Mouse (Mus musculus) retina, adult 2 months (tissue): ENCODE results near the gene Tmem19.

Experiments
- DNase-seq: peaks from one replicate; pipeline ENCODE4 v3.0.0-alpha.2; 2012; ENCODE audit warnings: low read depth, low spot score

Tmem19 gene

DNA sequence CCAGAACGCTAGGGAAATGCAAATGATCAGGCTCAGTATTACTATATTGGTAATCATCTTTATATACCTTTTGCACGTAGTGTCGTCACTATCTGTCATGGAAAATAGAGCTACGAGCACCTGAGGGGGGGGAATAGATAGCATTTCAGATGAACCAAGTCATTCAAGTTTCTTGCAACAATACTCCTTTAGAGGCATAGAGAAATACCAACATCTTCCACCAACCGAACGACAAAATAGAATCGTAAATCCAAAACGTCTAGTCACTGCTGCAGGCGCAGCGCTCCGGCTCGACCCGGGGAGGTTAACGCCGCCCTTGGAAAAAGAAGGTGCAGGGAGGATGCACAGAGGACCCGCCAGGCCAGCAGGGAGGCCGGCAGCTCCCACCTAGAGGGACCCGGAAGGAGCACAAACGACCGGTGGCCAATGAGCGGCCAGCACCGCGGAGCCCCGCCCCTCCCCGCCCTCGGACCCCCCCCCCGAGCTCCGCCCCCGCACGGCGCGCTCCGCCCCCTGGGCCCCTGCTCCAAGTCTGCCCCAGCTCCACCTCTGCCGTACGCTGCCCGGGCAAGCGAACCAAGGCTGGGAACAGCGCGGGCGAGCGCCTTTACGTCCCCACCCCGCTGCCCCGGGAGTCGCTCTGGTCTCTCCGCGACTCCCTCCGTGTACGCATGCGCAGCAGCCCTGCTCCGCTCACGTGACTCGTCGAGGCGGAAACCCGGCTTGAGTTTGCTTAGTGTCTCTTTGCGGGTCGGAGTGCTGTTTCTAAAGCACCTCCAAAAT is at the start of gene Tmem19:
Gene Tmem19 (minus strand): TSS at position 662 of the 783 bp plus-strand sequence.
- DNase-seq, result peak; percentile 89

GRCm38 (mm10) chr10:115406393-115406792 is 44.1 kb upstream of the Tmem19 start:
- DNase-seq, result peak; percentile 41

GRCm38 (mm10) chr10:115391896-115392295 is 29.6 kb upstream of the Tmem19 start:
- peak; percentile 70 for DNase-seq

- no peak for DNase-seq
Observed at GRCm38 (mm10) chr10:115391076-115391475, 28.8 kb upstream of the Tmem19 start.

DNA sequence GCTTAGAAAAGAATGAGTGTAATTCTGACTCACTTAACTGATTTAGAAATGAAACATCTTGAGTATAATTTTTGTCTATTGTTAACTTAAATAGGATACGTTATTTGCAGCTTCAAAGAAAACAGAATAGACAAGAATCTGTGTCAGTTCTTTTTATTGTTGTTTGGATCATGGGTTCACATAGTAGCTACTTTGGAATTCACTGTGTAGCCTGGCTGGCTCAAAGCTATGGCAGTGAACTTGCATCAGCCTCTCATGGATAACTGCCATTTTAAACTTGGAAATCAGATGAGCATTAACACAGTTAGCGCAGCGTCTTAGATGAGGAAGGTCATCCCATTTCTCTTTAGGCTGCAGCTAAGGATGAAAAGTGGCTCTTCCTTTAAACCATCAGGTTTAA is 25.6 kb upstream of the Tmem19 start:
- no peak for DNase-seq

DNA sequence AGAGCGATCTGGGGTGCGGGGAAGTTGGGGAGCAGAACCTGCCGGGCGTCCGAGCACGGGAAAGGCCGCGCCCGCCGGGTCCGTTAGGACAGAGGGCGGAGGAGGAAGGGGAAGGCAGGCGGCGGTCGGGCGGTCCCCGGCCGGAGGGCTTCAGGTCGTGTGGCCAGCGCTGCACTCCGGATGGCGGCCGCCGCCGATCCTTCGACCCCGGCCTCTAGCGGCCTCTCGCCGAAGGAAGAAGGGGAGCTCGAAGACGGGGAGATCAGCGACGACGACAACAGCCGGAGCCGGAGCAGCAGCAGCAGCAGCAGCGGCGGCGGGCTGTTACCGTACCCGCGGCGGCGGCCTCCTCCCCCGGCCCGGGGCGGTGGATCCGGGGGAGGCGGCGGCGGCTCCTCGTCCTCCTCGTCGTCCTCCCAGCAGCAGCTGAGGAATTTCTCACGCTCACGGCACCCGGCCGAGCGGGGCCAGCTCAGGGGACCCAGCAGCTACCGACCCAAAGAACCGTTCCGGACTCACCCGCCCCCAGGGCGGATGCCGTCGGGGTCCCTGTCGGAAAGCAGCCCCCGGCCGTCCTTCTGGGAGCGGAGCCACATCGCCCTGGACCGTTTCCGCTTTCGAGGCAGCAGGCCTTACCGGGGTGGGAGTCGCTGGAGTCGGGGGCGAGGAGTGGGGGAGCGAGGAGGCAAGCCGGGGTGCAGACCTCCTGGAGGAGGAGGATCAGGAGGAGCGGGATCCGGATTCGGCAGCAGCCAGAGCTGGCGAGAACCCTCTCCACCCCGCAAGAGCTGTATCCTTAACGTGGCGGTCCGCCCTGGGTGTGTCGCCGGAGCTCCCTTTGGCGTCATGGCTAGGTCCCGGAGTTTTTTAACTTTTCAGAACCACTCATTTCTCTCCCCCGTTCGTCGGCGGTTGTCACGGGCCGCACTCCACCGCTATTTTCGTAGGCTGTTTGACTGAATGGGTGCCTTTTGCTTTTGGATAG is 23.0 kb upstream of the Tmem19 start:
- no peak for DNase-seq

DNA sequence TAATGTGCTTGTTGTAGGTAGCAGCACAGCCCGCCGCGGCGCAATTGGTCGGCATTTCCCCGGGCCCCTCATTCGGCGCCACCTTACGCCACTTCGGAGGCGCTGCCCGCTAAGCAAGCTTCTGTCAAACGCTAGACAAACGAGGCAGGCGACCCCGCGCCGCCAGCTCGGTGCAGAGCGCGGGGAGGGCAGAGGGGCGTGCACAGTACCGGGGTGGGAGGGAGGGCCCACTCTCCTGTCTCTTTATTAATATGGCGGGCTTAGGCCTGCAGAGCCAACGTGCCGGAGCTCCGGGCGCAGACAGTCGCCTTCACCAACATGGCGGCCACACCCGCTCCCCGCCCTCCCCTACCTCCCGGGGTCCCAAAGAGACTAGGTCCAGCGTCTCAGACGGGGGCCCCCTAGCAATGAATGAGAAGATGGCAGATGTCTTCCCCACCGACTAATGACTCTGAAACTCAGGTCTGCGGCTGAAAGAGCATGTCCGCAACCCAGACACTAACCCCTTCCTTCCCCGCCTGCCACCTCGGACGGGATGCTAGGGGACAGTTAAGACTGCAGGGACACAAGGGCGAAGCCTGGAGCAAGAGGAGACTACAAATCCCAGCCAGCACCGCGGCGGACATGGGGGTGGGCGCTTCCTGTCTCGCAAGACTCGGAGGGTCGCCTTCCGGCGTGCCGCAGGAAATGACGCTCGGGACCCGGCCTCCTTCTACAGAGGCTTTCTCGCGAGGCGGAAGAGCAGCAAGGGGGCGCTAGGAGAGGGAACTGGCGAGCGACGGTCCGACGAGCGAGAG is 22.1 kb upstream of the Tmem19 start, which contains the start of the genes Thap2 and Zfc3h1:
Gene Thap2 (minus strand): TSS at position 223 of the 797 bp plus-strand sequence.
Gene Zfc3h1 (plus strand): TSS at position 739 of the 797 bp plus-strand sequence.
- DNase-seq, result peak; percentile 96

DNA sequence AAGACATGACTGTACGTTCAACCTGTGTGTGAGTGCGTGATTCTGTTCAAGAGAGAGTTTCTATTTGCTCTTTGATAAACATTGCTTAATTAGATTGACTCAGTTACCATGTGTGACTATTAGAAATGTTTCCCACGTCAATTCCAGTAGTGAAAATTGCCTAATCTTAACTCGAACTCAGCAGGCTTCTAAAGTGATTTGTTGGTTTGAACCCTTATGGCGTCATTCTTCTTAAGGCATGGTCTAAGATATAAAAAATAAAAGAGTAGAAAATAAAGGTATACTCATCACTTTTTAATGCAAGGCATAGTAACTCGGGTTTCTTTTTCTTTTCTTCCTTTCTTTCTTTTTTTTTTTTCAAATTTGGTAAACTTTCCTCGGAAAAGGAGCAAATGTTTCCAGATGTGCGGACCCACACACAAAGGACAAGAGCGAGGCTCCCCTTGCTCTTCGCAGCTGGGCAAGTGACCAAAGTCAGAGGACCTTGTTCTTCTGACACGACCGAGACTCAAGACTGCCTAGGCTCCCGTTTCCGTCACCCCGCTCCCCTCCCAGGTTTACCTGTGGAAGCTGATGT is 21.4 kb upstream of the Tmem19 start:
- no peak for DNase-seq

DNA sequence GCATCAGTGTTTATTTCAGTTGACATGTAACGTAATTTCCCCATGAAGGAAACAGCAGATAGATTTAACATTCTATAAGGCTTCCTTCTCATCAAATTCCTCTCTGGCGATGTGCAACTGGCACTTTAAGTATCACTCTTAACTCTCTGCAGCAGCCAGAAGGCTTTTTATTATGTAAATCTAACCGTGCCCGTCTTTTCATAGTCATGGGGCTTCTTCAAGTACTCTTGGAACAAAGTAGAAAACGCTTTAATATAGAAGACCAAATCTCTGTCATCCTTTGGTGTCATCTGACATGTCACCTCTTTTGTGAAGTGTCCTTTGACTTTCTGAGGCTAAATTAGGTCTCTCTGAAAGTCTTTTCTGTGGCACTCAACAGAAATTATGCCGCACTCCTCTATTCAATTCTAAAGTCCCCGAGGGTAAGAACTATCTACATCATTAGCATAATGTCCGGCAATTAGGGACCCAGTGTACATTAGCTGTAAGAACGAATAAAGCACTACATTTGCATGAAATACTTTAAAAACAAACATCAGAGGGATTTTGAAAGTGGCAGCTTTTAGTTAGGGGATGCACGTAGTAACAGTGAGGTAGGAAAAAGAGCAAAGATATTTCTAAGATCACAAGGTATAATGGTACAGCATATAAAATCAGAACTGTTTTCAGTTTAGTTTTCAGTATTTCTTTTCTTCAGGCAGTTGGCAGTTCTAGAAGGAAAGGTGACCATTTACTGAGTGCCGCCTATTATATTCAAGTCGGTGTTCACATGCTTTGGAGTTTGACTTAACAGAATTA is 20.7 kb upstream of the Tmem19 start:
- no peak for DNase-seq

GRCm38 (mm10) chr10:115381506-115382084 is 19.3 kb upstream of the Tmem19 start:
- no peak for DNase-seq

- no peak for DNase-seq
Observed at GRCm38 (mm10) chr10:115363151-115363550, 850 bp upstream of the Tmem19 start.

- DNase-seq, result no peak
Observed at GRCm38 (mm10) chr10:115362623-115362964, 293 bp upstream of the Tmem19 start.

DNA sequence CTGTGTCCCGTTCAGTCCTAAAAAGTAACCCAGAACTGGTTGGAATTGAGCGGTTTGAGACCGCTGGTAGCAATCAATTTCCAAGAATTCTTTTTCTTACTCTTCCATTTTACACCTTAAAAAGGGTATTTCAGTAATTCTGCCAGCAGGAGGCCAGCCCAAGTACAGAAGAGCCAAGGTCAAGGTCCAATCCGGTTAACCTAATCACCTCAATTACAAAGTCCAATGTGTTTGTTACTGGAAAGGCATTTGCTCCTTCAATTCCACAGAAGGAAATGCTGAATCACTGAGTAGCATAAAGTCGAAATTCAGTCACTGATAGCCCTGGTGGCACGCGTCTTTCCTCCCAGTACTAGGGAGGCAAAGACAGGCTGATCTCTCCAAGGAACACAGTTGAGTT is 3.2 kb downstream of the Tmem19 start:
- no peak for DNase-seq

- DNase-seq, result no peak
Observed at GRCm38 (mm10) chr10:115358216-115358919, 3.9 kb downstream of the Tmem19 start.

DNA sequence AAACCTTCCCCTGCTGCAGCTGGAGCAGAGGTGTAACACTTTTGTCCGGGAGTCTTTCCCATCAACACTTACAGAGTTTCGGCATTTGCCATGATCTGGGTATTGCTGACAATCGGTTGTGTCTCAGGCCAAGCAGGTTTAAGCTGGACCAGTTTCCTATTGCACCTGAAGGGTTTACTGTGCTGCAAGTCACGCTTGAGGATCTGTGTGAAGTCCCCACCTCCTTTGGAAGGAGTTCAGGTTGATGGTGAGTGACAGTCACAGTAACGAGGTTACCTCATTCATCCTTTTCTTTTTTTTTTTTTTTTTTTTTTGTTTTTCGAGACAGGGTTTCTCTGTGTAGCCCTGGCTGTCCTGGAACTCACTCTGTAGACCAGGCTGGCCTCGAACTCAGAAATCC is 6.2 kb downstream of the Tmem19 start:
- no peak for DNase-seq

DNA sequence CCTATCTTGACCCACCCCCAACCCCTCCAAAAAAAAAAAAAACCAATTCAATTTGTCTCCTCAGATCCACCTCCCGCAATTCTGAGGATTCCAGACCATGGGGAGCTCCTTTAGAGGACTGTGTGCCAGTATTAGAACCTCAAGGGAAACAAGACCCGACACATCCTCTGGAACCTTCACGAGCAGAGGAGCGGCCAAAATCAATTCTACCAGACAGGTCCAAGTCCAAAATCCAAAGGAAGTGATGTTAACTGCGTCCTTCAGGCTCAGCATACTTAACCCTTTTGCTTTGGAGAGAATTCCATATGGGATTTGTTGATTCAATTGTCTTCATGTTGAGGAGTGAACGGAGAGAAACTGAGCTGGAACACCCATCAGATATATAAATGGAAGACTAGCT is 7.3 kb downstream of the Tmem19 start:
- DNase-seq, result no peak

DNA sequence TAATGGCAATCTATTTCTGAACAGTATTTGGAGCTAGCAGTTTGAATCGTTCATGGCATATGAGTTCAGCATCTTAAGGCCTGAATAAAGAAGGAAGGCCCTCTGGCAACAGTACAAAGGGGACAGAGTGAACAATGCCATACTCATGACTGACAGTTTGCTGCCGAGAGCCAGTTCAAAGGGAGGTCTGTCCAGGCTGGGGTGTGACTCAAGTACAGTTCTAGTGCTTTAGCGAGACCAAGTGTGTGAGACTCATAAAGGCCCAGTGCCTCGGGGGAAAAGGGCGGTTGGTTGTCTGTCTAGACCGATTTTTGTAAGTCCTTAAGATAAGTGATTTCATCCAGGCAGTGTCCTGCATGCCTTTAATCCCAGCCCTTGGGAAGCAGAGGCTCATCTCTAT is 7.7 kb downstream of the Tmem19 start:
- no peak for DNase-seq

- no peak for DNase-seq
Observed at GRCm38 (mm10) chr10:115350810-115351397, 11.4 kb downstream of the Tmem19 start.

GRCm38 (mm10) chr10:115349509-115349908 is 12.8 kb downstream of the Tmem19 start:
- DNase-seq, result no peak
